Mouse (Mus musculus) stomach, embryonic 14.5 days (tissue): ENCODE measurements around the gene Hoxd10. TPM values are rescaled to one million over a fixed set of nuclear protein-coding genes. Genes with fewer than 3 reads are reported as not detected.

Experiments
- ATAC-seq: fragments of 200-750 bp; cut with Nextera tagmentation; 2 replicates; pipeline ENCODE4 v1.8.0; 2017; ENCODE audit warnings: low read depth, moderate TSS enrichment; ENCODE audit not compliant: insufficient number of reproducible peaks, insufficient read depth, low FRiP score
- H3K27ac ChIP-seq: fragments of 300-500 bp; sonication (generic); 2 replicates; pipeline ENCODE4 v1.5.1; 2014; ENCODE audit warnings: mild to moderate bottlenecking, low read length, moderate library complexity, mixed read lengths
- H3K27me3 ChIP-seq: fragments of 300-500 bp; sonication (generic); 2 replicates; pipeline ENCODE4 v1.6.1; 2014; ENCODE audit warnings: low read length, control low read depth, mixed read lengths; ENCODE audit not compliant: control insufficient read depth, insufficient read depth
- H3K36me3 ChIP-seq: fragments of 300-500 bp; sonication (generic); 2 replicates; pipeline ENCODE4 v1.6.1; 2014; ENCODE audit warnings: mild to moderate bottlenecking, control low read depth, low read length, moderate library complexity, mixed read lengths; ENCODE audit not compliant: control insufficient read depth, insufficient read depth
- H3K4me1 ChIP-seq: fragments of 300-500 bp; sonication (generic); 2 replicates; pipeline ENCODE4 v1.6.1; 2014; ENCODE audit warnings: low read length, control low read depth, mixed read lengths; ENCODE audit not compliant: control insufficient read depth, insufficient read depth
- H3K4me2 ChIP-seq: fragments of 300-500 bp; sonication (generic); replicated peaks from 2 replicates; pipeline ENCODE4 v1.6.1; 2014; ENCODE audit warnings: low read depth, low read length, control low read depth
- H3K4me3 ChIP-seq: fragments of 300-500 bp; sonication (generic); 2 replicates; pipeline ENCODE4 v1.5.1; 2014; ENCODE audit warnings: low read depth, low read length, control low read depth
- H3K9ac ChIP-seq: fragments of 300-500 bp; sonication (generic); replicated peaks from 2 replicates; pipeline ENCODE4 v1.6.1; 2014; ENCODE audit warnings: low read depth, mild to moderate bottlenecking, control low read depth, low read length, moderate library complexity, mixed read lengths
- H3K9me3 ChIP-seq: fragments of 300-500 bp; sonication (generic); 2 replicates; pipeline ENCODE4 v1.6.1; 2016; ENCODE audit warnings: low read depth, low read length, control low read depth; ENCODE audit not compliant: control insufficient read depth
- WGBS: fragments of 180-500 bp; shearing (Covaris S2); extraction: QIAGEN DNeasy Blood & Tissue Kit; methylation state at CpG from one replicate; pipeline ENCODE4 v1.1.7; 2014; 5-methylcytosine and 5-hydroxymethylcytosine counted together
- polyA plus RNA-seq: library from polyadenylated mRNA; unstranded; fragments of >200 nt; fragmentation: Nextera tagmentation; extraction: Ambion mirVana; gene quantifications from 2 replicates; pipeline ENCODE4 v1.2.1, GENCODE M21; 2014

Gene Hoxd10
- polyA plus RNA-seq, 1 experiment from 2014 or later, result not detected

DNA sequence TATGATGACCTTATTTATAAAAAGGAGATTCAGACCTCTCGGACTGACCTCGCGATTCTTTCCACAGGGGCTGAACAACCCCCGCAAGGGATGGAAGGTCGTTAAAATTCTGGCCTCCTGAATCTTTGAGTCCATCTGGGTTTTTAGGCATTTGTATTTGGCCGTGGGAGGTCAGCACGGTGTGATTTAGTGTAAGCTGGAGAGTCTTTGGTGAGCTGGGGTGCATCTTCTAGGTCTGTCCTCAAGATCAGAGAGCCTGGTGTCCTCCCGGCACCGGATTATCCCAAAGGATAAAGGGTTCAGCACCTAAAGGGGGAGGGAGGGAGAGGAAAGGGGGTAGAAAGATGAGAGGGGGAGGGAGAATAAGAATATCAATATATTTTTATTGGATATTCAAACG, 11.6 kb downstream of the Hoxd10 start:
- Histone ChIP-seq H3K36me3 (no peaks in the 10 kb centered on the region), H3K9me3 (no peaks in the 10 kb centered on the region), H3K27me3 (peaks cover 60% of the 10 kb centered on the region), H3K27ac (no peak overlapping the region), H3K4me2 (no peak overlapping the region), H3K4me1 (peaks cover 6% of the 10 kb centered on the region; the same call in 1 of the 2 replicates), H3K4me3 (no peak overlapping the region), H3K9ac (no peak overlapping the region)
- ATAC-seq, result no peak
- WGBS, result 11% methylated on average over 10 of the region's 10 CpGs

DNA sequence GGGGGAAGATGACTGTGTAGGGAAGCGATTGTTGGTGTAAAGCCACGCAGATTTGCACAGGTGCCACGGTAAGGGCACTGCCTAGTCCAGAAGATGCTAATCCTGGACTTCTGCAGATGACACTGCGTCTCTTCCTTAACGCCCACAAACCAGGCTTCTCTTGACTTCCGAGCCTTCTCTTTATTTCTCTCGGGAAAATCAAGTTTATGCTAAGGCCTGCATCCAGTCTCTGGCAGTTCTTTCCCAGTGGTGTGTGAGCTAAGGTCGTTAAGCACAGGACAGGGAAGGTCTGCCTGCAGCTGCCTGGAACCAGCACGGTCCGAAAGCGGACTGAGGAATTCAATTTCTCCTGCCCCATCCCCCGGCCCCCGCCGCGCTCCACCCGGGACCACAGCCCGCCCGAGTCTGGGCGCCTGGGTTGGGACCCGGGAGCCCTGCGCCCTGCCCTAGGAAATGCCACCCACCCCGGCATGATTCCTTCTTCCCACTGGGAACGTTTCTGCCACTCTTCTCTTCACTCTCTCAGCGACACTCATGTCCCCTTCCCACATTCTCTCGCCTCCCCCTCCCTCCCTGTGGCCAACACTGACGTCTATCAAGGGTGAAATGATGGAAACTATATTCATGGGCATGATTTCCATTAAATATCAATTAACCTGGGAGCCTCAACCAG, 12.1 kb downstream of the Hoxd10 start:
- H3K27me3 ChIP-seq, result peaks cover 65% of the 10 kb centered on the region
- no peak for ATAC-seq
- no peak overlapping the region for H3K9ac ChIP-seq
- no peak overlapping the region for H3K4me2 ChIP-seq
- H3K27ac ChIP-seq, result no peak overlapping the region
- no peak overlapping the region for H3K4me3 ChIP-seq
- H3K36me3 ChIP-seq, result no peaks in the 10 kb centered on the region
- 4% methylated on average over 26 of the region's 26 CpGs for WGBS
- peaks cover 6% of the 10 kb centered on the region; the same call in 1 of the 2 replicates for H3K4me1 ChIP-seq
- no peaks in the 10 kb centered on the region for H3K9me3 ChIP-seq

DNA sequence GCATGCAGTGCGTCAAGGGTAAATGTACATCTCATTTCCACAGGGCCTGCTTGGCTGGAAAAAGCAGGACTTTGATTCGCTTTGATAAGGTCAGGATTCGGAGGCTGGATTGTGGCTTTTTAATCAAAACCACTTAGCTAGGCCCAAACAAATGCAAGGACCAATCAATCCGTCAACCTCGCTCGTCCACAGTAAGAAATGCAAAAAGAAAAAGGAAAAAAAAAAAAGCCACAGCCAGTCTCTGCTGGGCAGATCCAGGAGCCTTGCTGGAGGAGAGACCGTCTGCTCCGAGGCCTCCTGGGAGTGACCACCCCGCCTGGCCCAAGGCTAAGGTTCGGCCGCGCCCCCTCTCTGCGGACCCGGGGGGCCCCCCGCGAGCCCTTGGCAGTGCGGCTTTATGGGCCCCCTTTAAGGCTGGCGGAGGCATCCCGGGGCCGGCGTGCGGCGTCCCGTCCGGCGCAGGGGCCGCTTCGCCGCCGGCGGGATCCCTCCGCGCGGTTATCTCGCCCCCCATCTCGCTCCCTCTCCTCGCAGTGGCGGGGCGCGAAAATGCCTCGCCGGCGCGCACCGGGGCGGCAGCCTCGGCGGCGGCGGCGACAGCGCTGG, 12.8 kb downstream of the Hoxd10 start, which contains the start of gene Hoxd8:
TSS of gene Hoxd8 (plus strand) at position 223 of the 606 bp plus-strand sequence.
- H3K4me3 ChIP-seq, result peak within 1 kb of the TSS; percentile 33
- peak within 1 kb of the TSS; percentile 21; the same call in 1 of the 2 replicates for H3K9ac ChIP-seq
- WGBS, result 2% methylated on average over 39 of the region's 52 CpGs
- no peak within 1 kb of the TSS for H3K27ac ChIP-seq
- peak within 1 kb of the TSS; percentile 60 for H3K4me2 ChIP-seq
- ATAC-seq, result no peak
- H3K9me3 ChIP-seq, result no peaks in the 10 kb centered on the region
- peaks cover 6% of the 10 kb centered on the region; the same call in 1 of the 2 replicates for H3K4me1 ChIP-seq
- H3K36me3 ChIP-seq, result no peaks in the 10 kb centered on the region
- H3K27me3 ChIP-seq, result peaks cover 70% of the 10 kb centered on the region

DNA sequence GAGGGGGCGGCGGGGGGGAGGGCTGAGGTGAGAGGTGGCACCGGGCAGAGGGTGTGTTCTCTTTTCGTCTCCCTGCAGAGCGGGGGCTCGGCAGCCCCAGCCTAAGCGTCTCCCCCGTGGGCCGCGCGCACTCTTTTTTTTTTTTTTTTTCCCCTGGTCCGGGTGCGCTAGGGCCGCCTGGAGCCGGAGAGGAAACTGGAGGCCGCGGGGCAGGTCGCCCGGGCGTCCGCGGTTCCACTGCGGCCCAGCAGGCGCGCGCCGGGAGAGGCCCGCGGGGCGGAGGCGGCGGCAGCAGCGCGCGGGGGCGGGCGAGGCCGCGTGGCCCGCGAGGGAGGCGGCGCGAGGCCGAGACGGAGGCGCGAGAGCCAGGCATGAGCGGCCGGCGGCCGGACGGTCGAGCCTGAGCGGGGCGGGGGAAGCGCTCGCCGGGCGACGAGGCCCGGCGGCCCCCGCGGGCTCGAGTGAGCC, 13.3 kb downstream of the Hoxd10 start:
- H3K9ac ChIP-seq, result peak overlapping the region; percentile 21; the same call in 1 of the 2 replicates

DNA sequence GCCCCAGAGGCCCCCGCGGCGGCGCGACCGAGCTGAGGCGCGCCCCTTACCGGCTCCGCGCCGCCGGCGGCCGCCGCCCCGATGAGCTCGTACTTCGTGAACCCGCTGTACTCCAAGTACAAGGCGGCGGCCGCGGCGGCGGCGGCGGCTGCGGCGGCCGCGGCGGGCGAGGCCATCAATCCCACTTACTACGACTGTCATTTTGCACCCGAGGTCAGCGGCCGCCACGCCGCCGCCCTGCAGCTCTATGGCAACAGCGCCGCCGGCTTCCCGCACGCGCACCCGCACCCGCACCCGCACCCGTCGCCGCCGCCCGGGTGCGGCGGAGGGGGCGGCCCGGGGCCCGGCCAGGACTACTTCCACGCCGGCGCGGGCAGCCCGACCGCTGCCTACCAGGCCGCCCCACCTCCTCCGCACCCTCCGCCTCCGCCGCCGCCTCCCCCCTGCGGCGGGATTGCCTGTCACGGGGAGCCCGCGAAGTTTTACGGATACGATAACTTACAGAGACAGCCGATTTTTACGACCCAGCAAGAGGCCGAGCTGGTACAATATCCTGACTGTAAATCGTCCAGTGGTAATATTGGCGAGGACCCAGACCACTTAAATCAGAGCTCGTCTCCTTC, 13.9 kb downstream of the Hoxd10 start:
- peak overlapping the region; percentile 33 for H3K4me3 ChIP-seq
- H3K36me3 ChIP-seq, result no peaks in the 10 kb centered on the region
- H3K9ac ChIP-seq, result peak overlapping the region; percentile 21; the same call in 1 of the 2 replicates
- H3K4me1 ChIP-seq, result peaks cover 6% of the 10 kb centered on the region; the same call in 1 of the 2 replicates
- no peaks in the 10 kb centered on the region for H3K9me3 ChIP-seq
- ATAC-seq, result no peak
- WGBS, result under 1% methylated on average over 44 of the region's 85 CpGs
- peaks cover 70% of the 10 kb centered on the region for H3K27me3 ChIP-seq
- no peak overlapping the region for H3K27ac ChIP-seq
- H3K4me2 ChIP-seq, result peak overlapping the region; percentile 60

More for the DNA sequence above, 13.3 kb downstream of the Hoxd10 start:
- H3K36me3 ChIP-seq, result no peaks in the 10 kb centered on the region
- no peaks in the 10 kb centered on the region for H3K9me3 ChIP-seq
- H3K4me3 ChIP-seq, result peak overlapping the region; percentile 33
- H3K4me2 ChIP-seq, result peak overlapping the region; percentile 60
- WGBS, result under 1% methylated on average over 40 of the region's 66 CpGs
- H3K4me1 ChIP-seq, result peaks cover 6% of the 10 kb centered on the region; the same call in 1 of the 2 replicates
- no peak overlapping the region for H3K27ac ChIP-seq
- peak; percentile 46; the same call in 1 of the 2 replicates for ATAC-seq
- peaks cover 70% of the 10 kb centered on the region for H3K27me3 ChIP-seq

DNA sequence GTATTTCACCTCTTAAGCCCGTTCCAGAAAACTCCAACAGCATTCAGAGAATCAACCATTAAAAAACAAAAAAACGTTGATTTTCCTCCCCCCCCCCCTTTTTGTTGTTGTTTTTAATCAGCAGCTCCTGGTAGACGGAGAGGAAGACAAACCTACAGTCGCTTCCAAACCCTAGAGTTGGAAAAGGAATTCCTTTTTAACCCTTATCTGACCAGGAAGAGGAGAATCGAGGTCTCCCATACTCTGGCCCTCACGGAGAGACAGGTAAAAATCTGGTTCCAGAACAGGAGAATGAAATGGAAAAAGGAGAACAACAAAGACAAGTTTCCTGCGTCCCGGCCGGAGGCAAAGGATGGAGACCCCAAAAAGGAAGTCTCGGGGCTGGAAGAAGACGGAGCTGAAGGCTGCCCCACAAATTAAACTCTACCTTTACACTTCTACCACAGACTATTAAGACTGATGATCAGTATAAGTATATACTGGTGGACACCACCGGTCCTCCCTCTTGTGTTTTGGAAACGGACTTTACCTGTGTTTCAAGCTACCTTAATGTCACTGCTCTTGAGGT, 14.8 kb downstream of the Hoxd10 start:
- no peak overlapping the region; the same call in 1 of the 2 replicates for H3K4me3 ChIP-seq
- peaks cover 64% of the 10 kb centered on the region for H3K27me3 ChIP-seq
- no peak overlapping the region for H3K4me2 ChIP-seq
- no peaks in the 10 kb centered on the region for H3K36me3 ChIP-seq
- WGBS, result 4% methylated on average over 13 of the region's 13 CpGs
- no peaks in the 10 kb centered on the region for H3K9me3 ChIP-seq
- no peak for ATAC-seq
- peaks cover 6% of the 10 kb centered on the region; the same call in 1 of the 2 replicates for H3K4me1 ChIP-seq
- H3K27ac ChIP-seq, result no peak overlapping the region
- no peak overlapping the region for H3K9ac ChIP-seq

DNA sequence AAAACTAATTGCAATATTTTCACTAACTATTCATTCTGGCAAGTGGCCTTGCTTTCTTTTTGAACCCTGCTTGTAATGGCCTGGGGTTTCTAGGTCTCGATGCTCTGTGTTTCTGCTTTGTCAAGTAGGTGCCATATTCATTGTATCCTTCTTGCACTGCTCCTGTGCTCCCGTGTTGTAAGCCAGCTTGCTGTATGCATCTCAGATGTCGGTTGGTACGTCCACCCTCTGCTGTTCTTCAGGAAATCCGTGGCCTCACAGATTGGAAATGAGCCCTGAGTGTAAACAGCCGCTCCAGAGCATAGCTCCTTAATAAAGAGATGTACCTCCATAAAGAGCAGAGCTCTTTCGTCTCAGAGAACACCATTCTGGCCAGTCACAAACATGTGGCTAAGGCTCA, 15.9 kb downstream of the Hoxd10 start:
- Histone ChIP-seq H3K27ac (no peak overlapping the region), H3K36me3 (no peaks in the 10 kb centered on the region), H3K4me1 (peaks cover 6% of the 10 kb centered on the region; the same call in 1 of the 2 replicates), H3K9me3 (no peaks in the 10 kb centered on the region), H3K9ac (no peak overlapping the region), H3K4me2 (no peak overlapping the region), H3K4me3 (no peak overlapping the region), H3K27me3 (peaks cover 75% of the 10 kb centered on the region)
- no peak for ATAC-seq
- 24% methylated on average over 7 of the region's 7 CpGs for whole genome bisulfite sequencing

DNA sequence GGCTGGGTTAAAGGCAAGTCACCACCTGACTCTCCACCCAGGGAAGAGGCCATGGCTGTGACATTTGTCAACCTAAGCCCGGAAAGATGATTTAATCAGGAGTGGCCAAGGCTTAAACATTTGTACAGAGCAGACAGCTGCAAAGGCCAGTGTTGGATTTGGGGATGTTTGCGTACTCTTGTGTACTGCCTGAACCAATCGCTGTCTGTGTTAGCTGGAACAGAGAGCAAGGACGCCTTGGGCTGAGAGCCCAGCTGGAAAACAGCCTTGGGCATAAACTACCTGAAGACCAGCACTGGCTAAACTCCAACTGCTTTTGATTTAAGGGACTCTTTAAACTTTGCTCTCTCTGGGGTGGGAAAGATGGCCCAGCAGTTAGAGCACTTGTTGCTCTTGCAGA, 17.0 kb downstream of the Hoxd10 start:
- peaks cover 6% of the 10 kb centered on the region; the same call in 1 of the 2 replicates for H3K4me1 ChIP-seq
- H3K27ac ChIP-seq, result no peak overlapping the region
- H3K9me3 ChIP-seq, result no peaks in the 10 kb centered on the region
- WGBS, result 21% methylated on average over 4 of the region's 4 CpGs
- H3K4me3 ChIP-seq, result no peak overlapping the region
- ATAC-seq, result no peak
- peaks cover 72% of the 10 kb centered on the region for H3K27me3 ChIP-seq
- H3K9ac ChIP-seq, result no peak overlapping the region
- H3K36me3 ChIP-seq, result no peaks in the 10 kb centered on the region
- H3K4me2 ChIP-seq, result no peak overlapping the region
